In genomic region chr7:45739162-45739763, GRCm38 (mm10) we compare ENCODE assay signal across 8 mouse cellular contexts. TPM values are rescaled to one million over a fixed set of nuclear protein-coding genes. Genes with fewer than 3 reads are reported as not detected.
DNase-seq lines count a peak whose midpoint lies in the region; ATAC-seq and TF ChIP-seq lines count a peak whose summit lies in the region.

No protein-coding gene starts in this region.

- no peak overlapping the region for H3K9ac ChIP-seq in heart, embryonic 12.5 days
- H3K9ac ChIP-seq in kidney, postnatal 0 days (ENCODE audit: low read depth, low read length): no peak overlapping the region
- H3K9ac ChIP-seq in liver, embryonic 13.5 days: no peak overlapping the region
- no peak overlapping the region for H3K9ac ChIP-seq in neural tube, embryonic 12.5 days

- peak; percentile 54; the same call in 1 of the 2 replicates for ATAC-seq in heart, embryonic 12.5 days (ENCODE audit: insufficient number of reproducible peaks, low FRiP score)
- peak; percentile 74 for ATAC-seq in kidney, postnatal 0 days (replicated peaks; ENCODE audit: low FRiP score, low read depth)
- peak; percentile 74 for ATAC-seq in liver, embryonic 13.5 days (ENCODE audit: low read depth)
- ATAC-seq in neural tube, embryonic 12.5 days (ENCODE audit: low FRiP score, low read depth): peak; percentile 78

- no peak overlapping the region for H3K4me2 ChIP-seq in heart, embryonic 12.5 days
- H3K4me2 ChIP-seq in kidney, postnatal 0 days (ENCODE audit: low read length): no peak overlapping the region
- H3K4me2 ChIP-seq in liver, embryonic 13.5 days: no peak overlapping the region
- no peak overlapping the region for H3K4me2 ChIP-seq in neural tube, embryonic 12.5 days (replicated peaks)

- 7% methylated on average over 9 of the region's 9 CpGs for WGBS in heart, embryonic 12.5 days
- WGBS in kidney, postnatal 0 days: 8% methylated on average over 9 of the region's 9 CpGs
- 7% methylated on average over 9 of the region's 9 CpGs for WGBS in liver, embryonic 13.5 days (ENCODE audit: insufficient replicate concordance)
- 7% methylated on average over 9 of the region's 9 CpGs for WGBS in neural tube, embryonic 12.5 days

- 0 out of 2 replicates have a peak, but pooled peaks cover 5% of the 10 kb centered on the region for H3K4me1 ChIP-seq in heart, embryonic 12.5 days (replicated peaks)
- H3K4me1 ChIP-seq in kidney, postnatal 0 days (replicated peaks; ENCODE audit: insufficient read depth, low read length): 0 out of 2 replicates have a peak, but pooled peaks cover 6% of the 10 kb centered on the region
- peaks cover 14% of the 10 kb centered on the region for H3K4me1 ChIP-seq in liver, embryonic 13.5 days (replicated peaks)
- no peaks in the 10 kb centered on the region for H3K4me1 ChIP-seq in neural tube, embryonic 12.5 days
- no peaks in the 10 kb centered on the region; the same call in 1 of the 2 replicates for H3K4me1 ChIP-seq in testis, adult 2 months (ENCODE audit: control insufficient read depth, insufficient read depth, low read length)

- no peak overlapping the region for H3K4me3 ChIP-seq in heart, embryonic 12.5 days
- no peak overlapping the region for H3K4me3 ChIP-seq in kidney, postnatal 0 days (replicated peaks; ENCODE audit: low read depth, low read length)
- no peak overlapping the region for H3K4me3 ChIP-seq in liver, embryonic 13.5 days (replicated peaks)
- no peak overlapping the region for H3K4me3 ChIP-seq in neural tube, embryonic 12.5 days
- H3K4me3 ChIP-seq in testis, adult 2 months (ENCODE audit: control insufficient read depth, low read depth, low read length): no peak overlapping the region

- TF ChIP-seq POLR2A in testis, adult 2 months (IDR thresholded peaks at IDR 0.05; ENCODE audit: control insufficient read depth, low read depth, low read length): no peak

- peaks cover 7% of the 10 kb centered on the region for H3K27me3 ChIP-seq in heart, embryonic 12.5 days (replicated peaks)
- no peaks in the 10 kb centered on the region for H3K27me3 ChIP-seq in kidney, postnatal 0 days (ENCODE audit: insufficient read depth, low read length)
- H3K27me3 ChIP-seq in liver, embryonic 13.5 days: no peaks in the 10 kb centered on the region
- H3K27me3 ChIP-seq in neural tube, embryonic 12.5 days (replicated peaks): no peaks in the 10 kb centered on the region; the same call in 1 of the 2 replicates
- H3K27me3 ChIP-seq in testis, adult 2 months (ENCODE audit: control insufficient read depth, insufficient read depth, low read length): no peaks in the 10 kb centered on the region

- peak; percentile 90 for TF ChIP-seq CTCF in kidney, postnatal 0 days (IDR thresholded peaks at IDR 0.05; ENCODE audit: low read depth)
- peak; percentile 64; the same call in 1 of the 2 replicates for TF ChIP-seq CTCF in testis, adult 2 months (IDR thresholded peaks at IDR 0.05; ENCODE audit: control insufficient read depth, insufficient read depth, insufficient replicate concordance, low read depth, low read length)

- no peaks in the 10 kb centered on the region for H3K36me3 ChIP-seq in heart, embryonic 12.5 days
- H3K36me3 ChIP-seq in kidney, postnatal 0 days (ENCODE audit: insufficient read depth, low read length): no peaks in the 10 kb centered on the region
- no peaks in the 10 kb centered on the region for H3K36me3 ChIP-seq in liver, embryonic 13.5 days
- no peaks in the 10 kb centered on the region for H3K36me3 ChIP-seq in neural tube, embryonic 12.5 days
- H3K36me3 ChIP-seq in testis, adult 2 months (ENCODE audit: control insufficient read depth, insufficient read depth, low read length): no peaks in the 10 kb centered on the region

- H3K27ac ChIP-seq in heart, embryonic 12.5 days (ENCODE audit: poor library complexity, severe bottlenecking): no peak overlapping the region
- H3K27ac ChIP-seq in kidney, postnatal 0 days: no peak overlapping the region
- H3K27ac ChIP-seq in liver, embryonic 13.5 days: no peak overlapping the region
- no peak overlapping the region for H3K27ac ChIP-seq in neural tube, embryonic 12.5 days
- no peak overlapping the region for H3K27ac ChIP-seq in testis, adult 2 months (ENCODE audit: control insufficient read depth, insufficient read depth, low read depth, low read length)

- H3K9me3 ChIP-seq in heart, embryonic 12.5 days (replicated peaks): no peaks in the 10 kb centered on the region
- H3K9me3 ChIP-seq in kidney, postnatal 0 days (replicated peaks; ENCODE audit: low read length): no peaks in the 10 kb centered on the region
- H3K9me3 ChIP-seq in liver, embryonic 13.5 days (replicated peaks): no peaks in the 10 kb centered on the region
- no peaks in the 10 kb centered on the region for H3K9me3 ChIP-seq in neural tube, embryonic 12.5 days

- peak; percentile 89 to 90 for DNase-seq in B cell, adult 2 months
- peak; percentile 93 for DNase-seq in adipocyte (ENCODE audit: low spot score)
- peak; percentile 94 for DNase-seq in embryo, embryonic 10.5 days (ENCODE audit: low spot score)
- DNase-seq in kidney, postnatal 0 days (ENCODE audit: low spot score): peak; percentile 92
- no peak for DNase-seq in liver, embryonic 13.5 days

RNA-seq across cellular contexts. Expression of gene Spaca4, which starts 13.7 kb away (rescaled TPM):
- not detected in 2 replicates for polyA plus RNA-seq in heart, embryonic 12.5 days (2016; fragmentation: Nextera tagmentation; extraction: Ambion mirVana)
- polyA plus RNA-seq in kidney, postnatal 0 days (2015; fragmentation: Nextera tagmentation; extraction: Ambion mirVana): not detected in 2 replicates
- not detected in 2 replicates for polyA plus RNA-seq in liver, embryonic 13.5 days (2015; fragmentation: Nextera tagmentation; extraction: Ambion mirVana)
- polyA plus RNA-seq in neural tube, embryonic 12.5 days (2016; fragmentation: Nextera tagmentation; extraction: Ambion mirVana): not detected in 2 replicates
- 589 and 614 TPM in 2 replicates for polyA plus RNA-seq in testis, adult 2 months (2012; rRNA removed)

RNA-seq across cellular contexts. Expression of gene Fam83e, which starts 18.3 kb away (rescaled TPM):
- 0.29 and 0.33 TPM in 2 replicates for polyA plus RNA-seq in heart, embryonic 12.5 days (2016; fragmentation: Nextera tagmentation; extraction: Ambion mirVana)
- polyA plus RNA-seq in kidney, postnatal 0 days (2015; fragmentation: Nextera tagmentation; extraction: Ambion mirVana): 0.23 and 0.28 TPM in 2 replicates
- 0.37 and 0.47 TPM in 2 replicates for polyA plus RNA-seq in liver, embryonic 13.5 days (2015; fragmentation: Nextera tagmentation; extraction: Ambion mirVana)
- 0.94 and 1.00 TPM in 2 replicates for polyA plus RNA-seq in neural tube, embryonic 12.5 days (2016; fragmentation: Nextera tagmentation; extraction: Ambion mirVana)
- 145 and 176 TPM in 2 replicates for polyA plus RNA-seq in testis, adult 2 months (2012; rRNA removed)

RNA-seq across cellular contexts. Expression of gene Sphk2, which starts 21.5 kb away (rescaled TPM):
- 18.5 and 20.0 TPM in 2 replicates for polyA plus RNA-seq in heart, embryonic 12.5 days (2016; fragmentation: Nextera tagmentation; extraction: Ambion mirVana)
- polyA plus RNA-seq in kidney, postnatal 0 days (2015; fragmentation: Nextera tagmentation; extraction: Ambion mirVana): 20.8 and 22.3 TPM in 2 replicates
- 11.4 and 11.7 TPM in 2 replicates for polyA plus RNA-seq in liver, embryonic 13.5 days (2015; fragmentation: Nextera tagmentation; extraction: Ambion mirVana)
- 28.0 and 29.0 TPM in 2 replicates for polyA plus RNA-seq in neural tube, embryonic 12.5 days (2016; fragmentation: Nextera tagmentation; extraction: Ambion mirVana)
- 33.4 and 34.6 TPM in 2 replicates for polyA plus RNA-seq in testis, adult 2 months (2012; rRNA removed)

RNA-seq across cellular contexts. Expression of gene Rpl18, which starts 24.0 kb away (rescaled TPM):
- 603 and 625 TPM in 2 replicates for polyA plus RNA-seq in heart, embryonic 12.5 days (2016; fragmentation: Nextera tagmentation; extraction: Ambion mirVana)
- polyA plus RNA-seq in kidney, postnatal 0 days (2015; fragmentation: Nextera tagmentation; extraction: Ambion mirVana): 1,049 and 1,142 TPM in 2 replicates
- polyA plus RNA-seq in liver, embryonic 13.5 days (2015; fragmentation: Nextera tagmentation; extraction: Ambion mirVana): 761 and 840 TPM in 2 replicates
- polyA plus RNA-seq in neural tube, embryonic 12.5 days (2016; fragmentation: Nextera tagmentation; extraction: Ambion mirVana): 665 and 700 TPM in 2 replicates
- polyA plus RNA-seq in testis, adult 2 months (2012; rRNA removed): 517 and 652 TPM in 2 replicates

RNA-seq across cellular contexts. Expression of gene Dbp, which starts 34.4 kb away (rescaled TPM):
- polyA plus RNA-seq in heart, embryonic 12.5 days (2016; fragmentation: Nextera tagmentation; extraction: Ambion mirVana): 4.1 and 5.3 TPM in 2 replicates
- 8.4 and 8.6 TPM in 2 replicates for polyA plus RNA-seq in kidney, postnatal 0 days (2015; fragmentation: Nextera tagmentation; extraction: Ambion mirVana)
- 0.43 and 0.64 TPM in 2 replicates for polyA plus RNA-seq in liver, embryonic 13.5 days (2015; fragmentation: Nextera tagmentation; extraction: Ambion mirVana)
- 4.1 TPM in 2 replicates for polyA plus RNA-seq in neural tube, embryonic 12.5 days (2016; fragmentation: Nextera tagmentation; extraction: Ambion mirVana)
- polyA plus RNA-seq in testis, adult 2 months (2012; rRNA removed): 11.2 and 12.9 TPM in 2 replicates

Comparison
In these comparisons a context has a peak if more than half of its experiments do, and no peak if none do; other contexts are left out.
1. RNA of gene Spaca4, which starts 13.7 kb away (polyA plus RNA-seq): 589 to 614 TPM in testis, adult 2 months; not detected in neural tube, embryonic 12.5 days, not detected in heart, embryonic 12.5 days, not detected in kidney, postnatal 0 days and not detected in liver, embryonic 13.5 days; every median in the first group is over 100 times any median in the second.
2. RNA of gene Fam83e, which starts 18.3 kb away (polyA plus RNA-seq): 145 to 176 TPM in testis, adult 2 months; 0.94 to 1.00 TPM in neural tube, embryonic 12.5 days, 0.37 to 0.47 TPM in liver, embryonic 13.5 days, 0.29 to 0.33 TPM in heart, embryonic 12.5 days and 0.23 to 0.28 TPM in kidney, postnatal 0 days; every median in the first group is over 10 times any median in the second.
3. Peak in every context shown above with its lines, with median percentiles within 50 percentile points of each other: ATAC-seq.